Mouse (Mus musculus) subcutaneous adipose tissue, adult 2 months (tissue): ENCODE data around the gene Zfp335. TPM values are rescaled to one million over a fixed set of nuclear protein-coding genes. Genes with fewer than 3 reads are reported as not detected.

ENCODE experiments used
- polyA plus RNA-seq: library from polyadenylated mRNA; depleted of rRNA; stranded (reverse); fragments of >200 nt; gene quantifications from 2 replicates; pipeline ENCODE4 v1.2.3, GENCODE M21; 2012; ENCODE audit warnings: low replicate concordance; rRNA removed

Zfp335 gene
- polyA plus RNA-seq: 23.1 and 35.5 TPM in 2 replicates

GRCm38 (mm10) chr2:164911086-164912048, at the start of gene Zfp335:
Gene Zfp335, minus strand, starts transcription at chr2:164911757.

DNA sequence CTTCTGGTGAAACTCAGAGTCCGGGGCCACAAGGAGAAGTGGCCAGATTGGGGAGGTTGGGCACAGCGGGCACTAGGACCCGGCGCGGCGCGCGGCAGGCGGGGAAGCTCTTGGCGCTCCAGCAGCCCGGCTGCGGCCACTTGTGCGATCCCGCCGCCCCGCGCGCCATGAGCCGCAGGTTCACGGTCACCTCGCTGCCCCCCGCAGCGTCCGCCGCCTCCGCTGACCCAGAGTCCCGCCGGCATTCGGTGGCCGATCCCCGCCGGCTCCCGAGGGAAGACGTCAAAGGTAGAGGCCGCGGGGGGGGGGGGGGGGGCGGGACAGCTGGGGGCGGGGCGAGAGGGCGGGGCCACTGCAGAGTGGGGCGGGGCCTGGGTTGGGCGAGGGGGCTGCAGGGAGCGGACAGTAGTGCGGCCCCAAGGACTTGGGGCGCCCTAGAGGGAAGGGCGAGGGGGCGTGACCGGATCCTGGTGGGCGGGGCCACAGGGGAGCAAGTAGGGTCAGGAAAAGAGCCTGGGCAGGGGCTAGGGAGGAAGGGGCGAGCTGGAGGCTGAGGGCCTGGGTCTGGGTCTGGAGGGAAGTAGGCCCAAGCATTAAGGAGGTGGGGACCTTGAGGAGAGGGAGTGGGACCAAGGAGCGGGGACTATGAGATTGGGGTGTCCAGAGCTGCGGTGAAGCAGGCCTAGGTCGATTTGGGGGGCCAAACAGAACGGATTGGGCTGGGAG, 49.3 kb upstream of the Zfp335 start, which contains the start of gene Slc12a5:
TSS of gene Slc12a5 (plus strand) at position 87 of the 726 bp plus-strand sequence.

GRCm38 (mm10) chr2:164940140-164940830, 28.7 kb upstream of the Zfp335 start, which contains the start of gene Mmp9:
Gene Mmp9, plus strand, starts transcription at chr2:164940780.

GRCm38 (mm10) chr2:164879228-164879567, 32.4 kb downstream of the Zfp335 start, which contains the start of gene Pcif1:
Gene Pcif1, plus strand, starts transcription at chr2:164879304.

DNA sequence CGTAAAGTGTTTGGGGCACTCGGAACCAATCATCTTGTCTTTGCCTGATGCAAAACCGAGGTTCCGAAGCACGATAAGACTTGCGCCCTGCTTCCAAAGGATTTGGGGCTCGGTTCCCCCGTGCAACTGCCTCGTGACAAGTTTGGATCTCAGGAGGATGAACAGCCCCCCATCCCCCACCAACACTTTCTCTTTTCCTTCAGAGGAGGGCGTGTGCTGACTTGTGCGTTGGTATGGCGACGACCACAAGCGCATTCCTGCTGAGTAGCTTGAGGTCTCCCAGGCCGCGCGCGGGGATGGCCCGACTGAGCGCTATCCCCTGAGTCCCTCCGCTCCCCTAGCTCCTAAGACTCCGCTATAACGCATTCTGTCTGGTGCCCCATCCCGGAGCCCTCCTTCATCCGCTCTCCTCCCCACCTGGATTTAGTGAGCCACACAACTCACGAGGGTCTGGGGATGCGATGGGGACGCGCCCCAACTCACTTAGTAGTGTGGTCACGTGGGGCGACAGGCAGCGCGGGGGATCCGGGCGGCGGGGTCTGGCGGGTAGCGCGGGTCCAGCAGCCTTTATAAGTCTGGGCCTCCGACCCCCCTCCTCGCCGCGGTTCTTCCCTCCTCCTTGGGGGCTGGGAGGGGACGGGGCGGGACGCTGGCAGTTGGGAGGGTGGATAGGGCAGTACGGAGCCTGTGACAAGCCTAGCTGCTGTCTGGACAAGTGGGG, 54.3 kb downstream of the Zfp335 start, which contains the start of gene Pltp:
TSS of gene Pltp (minus strand) at position 611 of the 721 bp plus-strand sequence.

Other genes with a start within 250 kb of the Zfp335 start
- not detected in 2 replicates for gene Wfdc11, start 237.7 kb downstream of the Zfp335 start, polyA plus RNA-seq
- 0.11 and 2.3 TPM in 2 replicates for gene Wfdc13, start 226.7 kb downstream of the Zfp335 start, polyA plus RNA-seq
- gene Spint4, start 213.3 kb downstream of the Zfp335 start, polyA plus RNA-seq: not detected in 2 replicates
- gene Spint5, start 196.5 kb downstream of the Zfp335 start, polyA plus RNA-seq: not detected in 2 replicates
- 0.32 and 2.2 TPM in 2 replicates for gene Wfdc3, start 165.8 kb downstream of the Zfp335 start, polyA plus RNA-seq
- gene Dnttip1, start 165.8 kb downstream of the Zfp335 start, polyA plus RNA-seq: 17.5 and 56.8 TPM in 2 replicates
- gene Ube2c, start 141.9 kb downstream of the Zfp335 start, polyA plus RNA-seq: 17.6 and 48.9 TPM in 2 replicates
- 1.2 and 1.9 TPM in 2 replicates for gene Tnnc2, start 131.8 kb downstream of the Zfp335 start, polyA plus RNA-seq
- gene Snx21, start 125.9 kb downstream of the Zfp335 start, polyA plus RNA-seq: 42.9 and 43.3 TPM in 2 replicates
- 34.8 and 35.5 TPM in 2 replicates for gene Acot8, start 106.9 kb downstream of the Zfp335 start, polyA plus RNA-seq
- gene Zswim3, start 106.7 kb downstream of the Zfp335 start, polyA plus RNA-seq: 3.8 and 4.6 TPM in 2 replicates
- 10.9 and 14.6 TPM in 2 replicates for gene Zswim1, start 89.1 kb downstream of the Zfp335 start, polyA plus RNA-seq
- 0.16 and 0.33 TPM in 2 replicates for gene Spata25, start 83.2 kb downstream of the Zfp335 start, polyA plus RNA-seq
- 400 and 457 TPM in 2 replicates for gene Ctsa, start 78.9 kb downstream of the Zfp335 start, polyA plus RNA-seq
- 11.6 and 15.4 TPM in 2 replicates for gene Neurl2, start 78.3 kb downstream of the Zfp335 start, polyA plus RNA-seq
- 463 and 530 TPM in 2 replicates for gene Pltp, start 54.0 kb downstream of the Zfp335 start, polyA plus RNA-seq
- gene Pcif1, start 32.5 kb downstream of the Zfp335 start, polyA plus RNA-seq: 33.5 and 43.1 TPM in 2 replicates
- 7.3 and 28.2 TPM in 2 replicates for gene Mmp9, start 29.0 kb upstream of the Zfp335 start, polyA plus RNA-seq
- gene Slc12a5, start 49.0 kb upstream of the Zfp335 start, polyA plus RNA-seq: 3.4 and 4.1 TPM in 2 replicates
- gene Ncoa5, start 123.1 kb upstream of the Zfp335 start, polyA plus RNA-seq: 20.5 and 46.5 TPM in 2 replicates
- gene Cd40, start 143.9 kb upstream of the Zfp335 start, polyA plus RNA-seq: 8.3 and 10.2 TPM in 2 replicates
- gene 1700025C18Rik, start 179.0 kb upstream of the Zfp335 start, polyA plus RNA-seq: not detected in 2 replicates